Mouse (Mus musculus): ENCODE results near the gene Snx32.
A peak's percentile ranks its signal among the peaks of the same experiment; 100 is the strongest.
"Not testable (repeated sequence)": the region's sequence is repeated elsewhere in the genome, so short reads cannot be mapped to it uniquely, and the experiment has no call there.

Snx32 gene

GRCm38 (mm10) chr19:5512091-5513004 lies 2.0 kb upstream of the Snx32 start:
- no peak for DNase-seq (ENCODE audit: low spot score in 2 of 2)

DNA sequence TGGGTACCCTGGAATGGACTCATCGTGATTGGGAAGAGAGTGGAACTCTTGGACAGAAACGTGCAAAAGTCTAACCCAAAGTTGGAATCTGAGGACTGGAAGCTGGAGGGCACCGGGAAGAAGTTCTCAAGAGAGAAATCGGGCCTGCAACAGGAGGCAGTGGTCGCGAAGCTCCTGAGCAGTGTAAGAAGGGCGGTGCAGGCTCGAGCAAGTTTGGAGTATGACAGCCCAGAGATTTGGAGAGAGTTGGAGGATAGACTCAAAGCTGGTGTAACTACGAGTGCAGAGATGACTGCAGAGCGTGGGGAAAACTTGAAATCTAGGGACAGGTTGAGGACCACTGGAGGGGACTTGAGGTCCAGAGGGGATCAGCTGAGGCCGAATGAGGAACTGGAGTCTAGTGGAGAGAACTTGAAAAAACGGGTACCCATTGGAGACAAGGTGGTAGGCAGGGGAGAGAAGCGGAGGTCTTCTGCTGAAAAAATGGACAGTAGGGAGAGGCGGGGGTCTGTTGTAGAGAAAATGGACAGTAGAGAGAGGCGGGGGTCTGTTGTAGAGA lies 815 bp upstream of the Snx32 start:
- DNase-seq (ENCODE audit: low spot score in 2 of 2) = no peak

DNA sequence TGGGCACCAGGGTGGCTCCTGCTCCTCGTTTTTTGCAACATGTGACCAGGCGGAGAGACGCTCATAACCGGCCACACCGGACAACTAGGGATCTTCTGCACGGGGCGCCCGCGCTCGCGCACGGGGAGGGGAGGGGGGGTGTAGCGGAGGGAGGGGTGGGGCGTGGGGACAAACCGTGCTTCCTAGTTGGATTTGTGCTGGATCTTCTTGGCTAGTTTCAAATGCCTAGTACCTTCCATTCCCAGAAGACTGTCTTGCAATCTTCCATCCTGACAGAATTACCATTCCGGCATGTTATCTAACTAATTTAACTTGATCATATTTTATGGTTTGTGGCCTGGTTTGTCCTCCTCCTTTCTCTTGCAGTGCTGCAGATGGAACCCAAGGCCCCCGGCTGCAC lies 6.7 kb downstream of the Snx32 start, which contains the start of gene 1700020D05Rik:
Gene 1700020D05Rik (minus strand): TSS at position 101 of the 400 bp plus-strand sequence.
- DNase-seq (ENCODE audit: low spot score in 2 of 2) = no peak

DNA sequence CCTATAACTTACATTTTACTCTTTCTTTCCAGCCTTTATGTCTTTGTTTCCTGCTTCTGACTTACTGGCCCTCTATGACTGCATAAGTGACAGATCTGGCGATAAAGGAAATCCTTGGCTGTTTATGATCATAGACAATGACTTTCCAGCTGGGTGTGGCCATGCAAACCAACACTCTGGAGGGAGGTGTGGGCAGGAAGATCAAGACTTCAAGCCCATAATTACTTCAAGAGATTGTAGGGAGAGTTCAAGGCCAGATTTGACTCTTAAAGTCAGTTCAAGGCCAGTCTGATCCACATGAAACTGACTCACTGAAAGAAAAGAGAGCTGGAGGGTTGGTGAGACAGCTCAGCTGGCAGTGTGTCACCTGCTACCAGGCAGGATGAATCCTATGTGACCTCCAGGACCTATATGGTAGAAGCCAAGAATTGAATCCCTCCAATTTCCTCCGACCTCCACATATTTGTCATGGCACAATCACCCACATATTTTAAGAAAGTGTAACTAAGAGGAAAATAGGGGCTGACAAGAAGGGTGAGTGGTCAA lies 9.9 kb downstream of the Snx32 start:
- no peak for DNase-seq (ENCODE audit: low spot score in 2 of 2)

DNA sequence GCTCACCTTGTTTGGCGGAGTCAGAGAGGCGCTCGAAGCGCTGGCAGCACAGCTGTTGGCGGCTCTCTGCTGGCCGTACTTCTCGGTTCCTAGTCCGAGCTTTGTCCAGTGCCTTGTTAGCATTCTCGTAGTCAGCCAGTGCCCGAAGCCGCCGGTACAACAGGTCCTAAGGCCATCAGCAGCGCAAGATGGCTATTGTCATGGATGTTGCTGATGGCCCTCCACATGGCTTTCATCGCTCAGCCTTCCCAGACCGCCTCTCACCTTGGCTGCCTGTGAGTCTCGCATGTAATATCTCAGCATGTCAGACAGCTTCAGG lies 14.3 kb downstream of the Snx32 start:
- no peak for DNase-seq (ENCODE audit: low spot score in 2 of 2)

DNA sequence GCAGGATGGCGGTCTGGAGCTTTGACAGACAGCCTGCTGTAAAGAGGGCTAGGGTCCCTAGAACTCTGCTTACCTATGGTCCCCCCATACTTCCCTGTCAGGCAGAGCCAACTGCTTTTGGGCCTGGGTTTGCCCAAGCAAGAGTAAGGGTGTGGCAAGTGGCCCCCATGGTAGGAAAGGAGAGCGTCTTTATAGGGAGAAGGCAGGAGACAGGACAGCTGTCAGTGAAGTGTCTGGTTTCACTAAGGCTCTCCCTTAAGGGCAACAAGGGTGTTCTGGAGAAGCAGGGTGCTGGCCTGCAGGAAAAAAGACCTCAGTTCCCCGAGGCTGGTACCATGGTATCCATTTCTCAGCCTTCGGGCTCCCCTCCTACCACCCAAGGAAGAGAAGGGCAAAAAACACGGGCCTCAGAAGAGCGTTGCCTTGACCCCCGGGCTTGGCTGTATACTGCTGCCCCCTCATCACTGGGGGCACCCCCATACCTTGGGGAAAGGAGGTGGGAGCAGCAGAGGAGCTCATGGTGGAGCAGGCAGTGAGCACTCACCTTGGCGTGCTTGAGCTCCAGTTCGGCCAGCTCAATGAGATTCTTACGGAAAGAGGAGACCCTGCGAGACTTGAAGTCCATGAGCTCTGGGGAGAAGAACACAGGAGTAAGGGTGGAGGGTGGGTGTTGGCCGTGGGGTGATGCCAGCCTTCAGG lies 14.8 kb downstream of the Snx32 start:
- no peak for DNase-seq (ENCODE audit: low spot score in 2 of 2)

GRCm38 (mm10) chr19:5494314-5494713 lies 16.0 kb downstream of the Snx32 start:
- no peak for DNase-seq (ENCODE audit: low spot score in 2 of 2)

- DNase-seq (ENCODE audit: low spot score in 2 of 2) = not testable (repeated sequence)
Measured at GRCm38 (mm10) chr19:5493301-5493721, 17.0 kb downstream of the Snx32 start.

- no peak for DNase-seq (ENCODE audit: low spot score in 2 of 2)
Measured at GRCm38 (mm10) chr19:5492641-5493040, 17.7 kb downstream of the Snx32 start.

DNA sequence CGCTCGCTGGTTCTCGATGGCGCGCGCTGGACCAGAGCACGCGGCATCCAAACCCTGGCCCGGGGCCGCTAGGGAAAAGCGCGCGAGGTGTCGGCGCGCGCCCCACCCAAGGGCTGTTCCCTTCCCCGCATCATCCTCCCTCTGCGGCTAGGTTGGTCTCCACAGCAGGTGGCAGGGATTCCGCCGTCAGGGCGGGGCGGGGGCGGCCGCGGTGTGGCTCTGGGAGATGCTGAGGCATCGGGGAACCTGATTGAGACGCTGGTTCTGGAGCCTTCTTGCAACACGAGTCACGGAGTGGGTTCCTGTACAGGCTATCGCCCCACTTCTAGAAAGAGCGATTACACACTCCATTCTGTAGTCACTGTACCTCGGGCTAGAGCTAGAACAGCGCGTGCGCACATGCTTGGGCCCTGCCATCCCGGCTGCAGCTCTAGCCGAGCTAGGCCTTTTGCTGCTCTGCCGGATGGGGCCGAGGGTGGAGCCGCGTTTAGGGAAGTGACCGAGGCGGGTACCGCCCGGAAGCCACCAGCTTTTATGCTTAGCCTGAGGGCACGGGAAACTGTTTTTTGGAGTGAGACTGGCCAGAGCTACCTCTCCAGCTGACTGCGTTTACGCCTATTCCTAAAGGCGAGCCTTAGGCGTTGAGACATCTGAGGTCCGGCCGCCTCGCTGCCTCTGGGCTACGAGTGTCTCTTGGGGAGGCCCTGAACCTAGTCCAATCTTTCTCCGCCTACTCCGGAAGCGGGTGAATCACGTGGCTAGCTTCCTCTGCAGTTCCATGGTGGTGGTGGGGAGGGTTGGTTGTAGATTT lies 19.2 kb downstream of the Snx32 start:
- DNase-seq (ENCODE audit: low spot score in 2 of 2) = peak; percentile 76 to 86

DNA sequence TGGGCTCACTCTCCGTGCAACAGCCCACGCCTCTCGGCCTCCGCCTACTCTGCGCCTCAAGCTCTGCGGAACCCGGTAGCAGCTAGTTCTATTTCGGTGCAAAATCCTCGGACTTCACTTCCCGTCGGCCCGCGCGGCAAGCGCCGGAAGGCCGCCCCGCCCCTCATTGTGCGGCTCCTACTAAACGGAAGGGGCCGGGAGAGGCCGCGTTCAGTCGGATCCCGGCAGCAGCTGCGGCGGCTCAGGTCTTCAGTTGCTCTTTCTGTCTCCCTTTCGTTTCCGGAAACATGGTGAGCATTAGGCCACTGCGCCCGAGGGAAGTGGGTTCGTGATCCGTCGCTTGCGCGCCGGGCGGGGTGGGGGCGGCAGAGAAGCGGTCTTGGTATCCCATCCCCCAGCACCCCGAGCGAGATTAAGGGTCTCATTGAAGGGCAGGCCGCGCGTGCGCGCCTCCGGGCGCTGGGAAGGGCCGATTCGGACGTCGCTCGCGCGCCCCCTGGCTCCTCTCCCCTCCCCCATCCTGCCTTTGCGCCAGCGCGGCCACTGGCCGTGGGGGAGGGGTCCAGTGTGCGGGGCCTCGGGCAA lies 19.9 kb downstream of the Snx32 start, which contains the start of gene Cfl1:
Gene Cfl1 (plus strand): TSS at position 143 of the 585 bp plus-strand sequence.
- DNase-seq (ENCODE audit: low spot score in 2 of 2) = peak; percentile 87 to 92

- not testable (repeated sequence) for DNase-seq (ENCODE audit: low spot score in 2 of 2)
Measured at GRCm38 (mm10) chr19:5489721-5490120, 20.6 kb downstream of the Snx32 start.

DNA sequence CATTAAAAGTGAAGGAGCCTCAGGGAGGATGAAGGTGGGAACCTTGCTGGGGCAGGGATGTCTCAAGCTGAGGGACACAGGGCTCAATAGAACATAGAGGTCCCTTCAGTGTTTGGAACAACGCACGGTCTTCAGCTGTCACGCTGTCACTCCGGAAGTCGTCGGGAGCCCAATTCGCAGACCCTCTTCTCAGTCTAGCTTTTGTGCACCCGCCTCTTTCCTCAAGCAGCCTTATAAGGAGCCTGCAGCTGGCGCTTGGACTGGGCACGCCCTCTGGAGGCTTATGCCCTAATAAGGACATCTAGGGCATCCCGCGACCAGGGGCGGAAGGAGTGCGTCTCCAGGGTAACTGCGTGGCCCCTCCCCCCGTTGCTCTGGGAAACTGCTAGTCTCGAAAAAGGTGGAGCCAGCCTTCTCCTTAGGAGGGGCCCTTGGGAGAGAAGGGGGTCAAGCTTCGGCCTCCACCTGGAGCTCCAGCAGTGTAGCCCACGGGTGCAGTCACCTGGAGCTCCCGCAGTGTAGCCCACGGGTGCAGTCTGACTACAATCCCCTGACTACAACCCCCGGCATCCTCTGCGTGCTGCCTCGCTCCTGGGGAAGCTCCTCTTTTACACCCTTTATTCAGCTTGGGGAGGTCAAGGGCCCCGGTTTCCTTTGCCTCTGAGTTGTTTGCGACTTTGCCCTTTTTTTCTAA lies 21.3 kb downstream of the Snx32 start:
- peak; percentile 97 for DNase-seq (ENCODE audit: low spot score in 2 of 2)

- DNase-seq (ENCODE audit: low spot score in 2 of 2) = peak; percentile 93 to 94
Measured at GRCm38 (mm10) chr19:5487768-5488550, 22.4 kb downstream of the Snx32 start, which contains the start of gene Mus81. Gene Mus81, minus strand, starts transcription at chr19:5488402.

- no peak for DNase-seq (ENCODE audit: low spot score in 2 of 2)
Measured at GRCm38 (mm10) chr19:5486771-5487170, 23.6 kb downstream of the Snx32 start.

GRCm38 (mm10) chr19:5486286-5486685 lies 24.1 kb downstream of the Snx32 start:
- no peak for DNase-seq (ENCODE audit: low spot score in 2 of 2)

GRCm38 (mm10) chr19:5485821-5486220 lies 24.5 kb downstream of the Snx32 start:
- DNase-seq (ENCODE audit: low spot score in 2 of 2) = no peak

- no peak for DNase-seq (ENCODE audit: low spot score in 2 of 2)
Measured at GRCm38 (mm10) chr19:5485371-5485770, 25.0 kb downstream of the Snx32 start.

- DNase-seq (ENCODE audit: low spot score in 2 of 2) = no peak
Measured at GRCm38 (mm10) chr19:5484496-5484895, 25.8 kb downstream of the Snx32 start.

Data from urinary bladder, adult 18-20 months (tissue).